In the genomic region with DNA sequence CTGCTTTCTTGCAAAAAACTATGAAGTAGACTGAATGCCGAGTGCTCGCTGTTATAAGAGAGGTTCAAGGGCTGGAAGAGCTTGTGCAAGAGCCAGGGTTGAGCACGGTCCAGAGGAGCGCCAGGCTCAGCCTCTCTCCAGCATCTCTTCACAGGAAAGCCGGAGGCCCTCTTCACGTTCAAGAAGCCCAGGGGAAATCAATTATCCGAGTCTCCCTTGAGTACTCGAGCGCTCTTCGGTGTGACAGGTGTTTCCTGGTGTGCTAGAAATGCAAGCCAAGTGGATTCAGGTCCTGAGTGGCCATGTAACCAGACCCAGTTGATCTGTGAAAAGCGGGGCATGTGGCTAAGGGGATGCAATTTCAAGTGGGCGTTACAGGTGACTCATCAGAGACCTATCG, we compare ENCODE assay signal across 8 mouse cellular contexts. TPM values are rescaled to one million over a fixed set of nuclear protein-coding genes. Genes with fewer than 3 reads are reported as not detected.
DNase-seq lines count a peak whose midpoint lies in the region; ATAC-seq and TF ChIP-seq lines count a peak whose summit lies in the region.

A gene (plus strand): TSS at position 295 of the 400 bp plus-strand sequence.

- WGBS in embryonic facial prominence, embryonic 12.5 days, result 29% methylated on average over 13 of the region's 13 CpGs
- 31% methylated on average over 13 of the region's 13 CpGs for WGBS in hindbrain, embryonic 15.5 days
- WGBS in liver, postnatal 0 days (ENCODE audit: insufficient replicate concordance), result 27% methylated on average over 13 of the region's 13 CpGs
- 30% methylated on average over 13 of the region's 13 CpGs for WGBS in neural tube, embryonic 15.5 days

- peak within 1 kb of the TSS; percentile 73 for H3K9ac ChIP-seq in MEL (ENCODE audit: control insufficient read depth, low read depth, low read length, poor library complexity, severe bottlenecking)
- peak within 1 kb of the TSS; percentile 57 for H3K9ac ChIP-seq in embryonic facial prominence, embryonic 12.5 days
- peak within 1 kb of the TSS; percentile 70 for H3K9ac ChIP-seq in hindbrain, embryonic 15.5 days
- H3K9ac ChIP-seq in liver, postnatal 0 days (replicated peaks), result peak within 1 kb of the TSS; percentile 65
- H3K9ac ChIP-seq in neural tube, embryonic 15.5 days (replicated peaks), result peak within 1 kb of the TSS; percentile 71

- peaks cover 4 to 5% of the 10 kb centered on the region in 2 experiments; a peak in 2 of 4 replicates for H3K4me1 ChIP-seq in MEL (ENCODE audit: control insufficient read depth in 1 of 2, insufficient read depth in 2 of 2, low read length in 2 of 2)
- peaks cover 5% of the 10 kb centered on the region; the same call in 1 of the 2 replicates for H3K4me1 ChIP-seq in embryonic facial prominence, embryonic 12.5 days
- H3K4me1 ChIP-seq in hindbrain, embryonic 15.5 days (replicated peaks), result peaks cover 13% of the 10 kb centered on the region
- peaks cover 5% of the 10 kb centered on the region; the same call in 1 of the 2 replicates for H3K4me1 ChIP-seq in liver, postnatal 0 days (ENCODE audit: insufficient read depth)
- peaks cover 16% of the 10 kb centered on the region for H3K4me1 ChIP-seq in neural tube, embryonic 15.5 days

- H3K4me2 ChIP-seq in embryonic facial prominence, embryonic 12.5 days (replicated peaks), result peak within 1 kb of the TSS; percentile 68
- peak within 1 kb of the TSS; percentile 64 for H3K4me2 ChIP-seq in hindbrain, embryonic 15.5 days
- H3K4me2 ChIP-seq in liver, postnatal 0 days (ENCODE audit: low read depth, low read length), result peak within 1 kb of the TSS; percentile 78
- H3K4me2 ChIP-seq in neural tube, embryonic 15.5 days, result peak within 1 kb of the TSS; percentile 67

- ATAC-seq in embryonic facial prominence, embryonic 12.5 days (ENCODE audit: insufficient number of reproducible peaks, insufficient read depth, low FRiP score, low TSS enrichment), result 0 out of 2 replicates have a peak, but pooled peaks have one; percentile 9
- no peak; the same call in 1 of the 2 replicates for ATAC-seq in hindbrain, embryonic 15.5 days (ENCODE audit: low FRiP score, low read depth)
- ATAC-seq in liver, postnatal 0 days, result no peak
- 0 out of 2 replicates have a peak, but pooled peaks have one; percentile 11 for ATAC-seq in neural tube, embryonic 15.5 days (ENCODE audit: low FRiP score)
- no peak for ATAC-seq in activated CD4-positive, CD25-positive, alpha-beta regulatory T cell, adult 4 months

- TF ChIP-seq CTCF in MEL (IDR thresholded peaks at IDR 0.05 in 2 of 3, conservative IDR thresholded peaks at IDR 0.05 in 1 of 3; ENCODE audit: control insufficient read depth in 1 of 3, insufficient read depth in 1 of 3, low read depth in 2 of 3, low read length in 3 of 3, poor library complexity in 1 of 3, severe bottlenecking in 1 of 3), result no peak
- TF ChIP-seq CTCF in liver, postnatal 0 days (IDR thresholded peaks at IDR 0.05; ENCODE audit: low read depth), result no peak

- peak; percentile 8 to 10 for DNase-seq in frontal cortex, postnatal 10 days (ENCODE audit: low spot score in 2 of 2)
- DNase-seq in frontal cortex, adult 2 months (ENCODE audit: extremely low spot score in 1 of 2, low spot score in 1 of 2), result no peak
- DNase-seq in MEL (ENCODE audit: low read depth, low spot score), result peak; percentile 57
- peak; percentile 16 for DNase-seq in liver, postnatal 0 days

- H3K27me3 ChIP-seq in MEL (ENCODE audit: control insufficient read depth in 1 of 2, insufficient read depth in 2 of 2, low read length in 2 of 2), result no peaks in the 10 kb centered on the region
- H3K27me3 ChIP-seq in embryonic facial prominence, embryonic 12.5 days, result peaks cover 4% of the 10 kb centered on the region; the same call in 1 of the 2 replicates
- H3K27me3 ChIP-seq in hindbrain, embryonic 15.5 days, result no peaks in the 10 kb centered on the region
- no peaks in the 10 kb centered on the region for H3K27me3 ChIP-seq in liver, postnatal 0 days (ENCODE audit: insufficient read depth, low read length)
- H3K27me3 ChIP-seq in neural tube, embryonic 15.5 days (replicated peaks), result no peaks in the 10 kb centered on the region

- no peak for TF ChIP-seq EP300 in MEL (IDR thresholded peaks at IDR 0.05; ENCODE audit: low read depth in 1 of 2, low read length in 2 of 2)
- TF ChIP-seq EP300 in liver, postnatal 0 days (IDR thresholded peaks at IDR 0.05; ENCODE audit: low read depth), result no peak

- TF ChIP-seq RAD21 in MEL (IDR thresholded peaks at IDR 0.05; ENCODE audit: low read depth, low read length), result no peak

- TF ChIP-seq POLR2A in MEL (IDR thresholded peaks at IDR 0.05; ENCODE audit: control insufficient read depth in 1 of 2, insufficient read depth in 1 of 2, low read depth in 1 of 2, low read length in 2 of 2, poor library complexity in 1 of 2), result no peak

- peaks cover 18% of the 10 kb centered on the region for H3K79me2 ChIP-seq in MEL (ENCODE audit: control insufficient read depth, insufficient read depth, low read length, poor library complexity)

- H3K9me3 ChIP-seq in MEL (replicated peaks; ENCODE audit: insufficient read depth, low read length), result no peaks in the 10 kb centered on the region
- no peaks in the 10 kb centered on the region for H3K9me3 ChIP-seq in embryonic facial prominence, embryonic 12.5 days
- H3K9me3 ChIP-seq in hindbrain, embryonic 15.5 days, result no peaks in the 10 kb centered on the region
- no peaks in the 10 kb centered on the region for H3K9me3 ChIP-seq in liver, postnatal 0 days (ENCODE audit: low read length)
- H3K9me3 ChIP-seq in neural tube, embryonic 15.5 days (replicated peaks), result no peaks in the 10 kb centered on the region

- peak within 1 kb of the TSS; percentile 21 for H3K27ac ChIP-seq in MEL (ENCODE audit: control insufficient read depth, low read depth, low read length)
- peak within 1 kb of the TSS; percentile 69 for H3K27ac ChIP-seq in embryonic facial prominence, embryonic 12.5 days
- H3K27ac ChIP-seq in hindbrain, embryonic 15.5 days (replicated peaks), result peak within 1 kb of the TSS; percentile 92
- H3K27ac ChIP-seq in liver, postnatal 0 days (ENCODE audit: low read depth), result peak within 1 kb of the TSS; percentile 9; the same call in 1 of the 2 replicates
- H3K27ac ChIP-seq in neural tube, embryonic 15.5 days (replicated peaks), result peak within 1 kb of the TSS; percentile 92

- peak within 1 kb of the TSS; percentile 69 to 70 for H3K4me3 ChIP-seq in MEL (ENCODE audit: control insufficient read depth in 1 of 2, insufficient read depth in 1 of 2, low read depth in 2 of 2, low read length in 2 of 2)
- peak within 1 kb of the TSS; percentile 79 for H3K4me3 ChIP-seq in embryonic facial prominence, embryonic 12.5 days
- peak within 1 kb of the TSS; percentile 81 for H3K4me3 ChIP-seq in hindbrain, embryonic 15.5 days
- H3K4me3 ChIP-seq in liver, postnatal 0 days (ENCODE audit: low read depth, low read length), result peak within 1 kb of the TSS; percentile 79
- peak within 1 kb of the TSS; percentile 79 for H3K4me3 ChIP-seq in neural tube, embryonic 15.5 days (replicated peaks)

- peaks cover 2 to 22% of the 10 kb centered on the region in 2 experiments; a peak in 3 of 4 replicates for H3K36me3 ChIP-seq in MEL (ENCODE audit: control insufficient read depth in 1 of 2, insufficient read depth in 2 of 2, low read length in 2 of 2)
- H3K36me3 ChIP-seq in embryonic facial prominence, embryonic 12.5 days, result 0 out of 2 replicates have a peak, but pooled peaks cover under 1% of the 10 kb centered on the region
- no peaks in the 10 kb centered on the region for H3K36me3 ChIP-seq in hindbrain, embryonic 15.5 days
- H3K36me3 ChIP-seq in liver, postnatal 0 days (replicated peaks; ENCODE audit: insufficient read depth, low read length), result no peaks in the 10 kb centered on the region
- H3K36me3 ChIP-seq in neural tube, embryonic 15.5 days, result peaks cover 4% of the 10 kb centered on the region; the same call in 1 of the 2 replicates

TF ChIP-seq in MEL, 35 proteins besides CTCF, POLR2A, EP300 and RAD21:
- TF ChIP-seq MAX (IDR thresholded peaks at IDR 0.05; ENCODE audit: low read length) (0 out of 2 replicates have a peak, but pooled peaks have one; percentile 2), POLR2AphosphoS2 (IDR thresholded peaks at IDR 0.05; ENCODE audit: low read length) (no peak), MAZ (IDR thresholded peaks at IDR 0.05; ENCODE audit: low read depth, low read length) (0 out of 2 replicates have a peak, but pooled peaks have one; percentile 22), MXI1 (IDR thresholded peaks at IDR 0.05; ENCODE audit: low read depth, low read length) (peak; percentile 8; the same call in 1 of the 2 replicates)

RNA-seq across cellular contexts. Expression of the gene that starts here (rescaled TPM):
- 2.8 and 4.7 TPM in 2 replicates for polyA plus RNA-seq in frontal cortex, adult 2 months (2012; rRNA removed)
- 10.4 and 13.5 TPM in 2 replicates for total RNA-seq in MEL (2012; rRNA removed)
- polyA plus RNA-seq in MEL (2012; ENCODE audit: insufficient read depth in 1 of 2, insufficient read length in 2 of 2, low read depth in 1 of 2, low replicate concordance in 2 of 2, missing spikeins in 1 of 2), result 1 to 10 TPM in 1 of 2 experiments, not detected in 1; 7.0 TPM
- 3.9 and 4.6 TPM in 2 replicates for polyA plus RNA-seq in embryonic facial prominence, embryonic 12.5 days (2016; fragmentation: Nextera tagmentation; extraction: Ambion mirVana)
- 4.0 and 5.3 TPM in 2 replicates for polyA plus RNA-seq in hindbrain, embryonic 15.5 days (2015; fragmentation: Nextera tagmentation; extraction: Ambion mirVana)
- polyA plus RNA-seq in liver, postnatal 0 days (2015; fragmentation: Nextera tagmentation; extraction: Ambion mirVana), result 1.1 and 1.2 TPM in 2 replicates
- 3.6 and 4.9 TPM in 2 replicates for polyA plus RNA-seq in neural tube, embryonic 15.5 days (2015; fragmentation: Nextera tagmentation; extraction: Ambion mirVana)
- 1 to 10 TPM; 2.3 to 3.2 TPM for polyA plus RNA-seq in activated CD4-positive, CD25-positive, alpha-beta regulatory T cell, adult 4 months (2017; shearing (Covaris generic))

Comparison
In these comparisons a context has a peak if more than half of its experiments do, and no peak if none do; other contexts are left out.
1. DNase-seq: peak in frontal cortex, postnatal 10 days (2 of 2), MEL (single experiment) and liver, postnatal 0 days (single experiment); none in frontal cortex, adult 2 months (0 of 2).
2. H3K27ac ChIP-seq: peak in every context shown above with its lines; median percentile 92 in hindbrain, embryonic 15.5 days; 92 in neural tube, embryonic 15.5 days; 69 in embryonic facial prominence, embryonic 12.5 days; 21 in MEL; 9 in liver, postnatal 0 days.
3. ATAC-seq: peak in embryonic facial prominence, embryonic 12.5 days (single experiment) and neural tube, embryonic 15.5 days (single experiment); none in hindbrain, embryonic 15.5 days (single experiment), liver, postnatal 0 days (single experiment) and activated CD4-positive, CD25-positive, alpha-beta regulatory T cell, adult 4 months (single experiment).
4. Peak in every context shown above with its lines, with median percentiles within 50 percentile points of each other: H3K4me3 ChIP-seq, H3K9ac ChIP-seq and H3K4me2 ChIP-seq.